Mouse (Mus musculus) embryo, embryonic 10 days (tissue): Measurements from ENCODE around the gene Arid3a.

Experiments used
- DNase-seq: peaks from one replicate; pipeline ENCODE4 v3.0.0-alpha.2; 2015; ENCODE audit warnings: low spot score

Arid3a gene

DNA sequence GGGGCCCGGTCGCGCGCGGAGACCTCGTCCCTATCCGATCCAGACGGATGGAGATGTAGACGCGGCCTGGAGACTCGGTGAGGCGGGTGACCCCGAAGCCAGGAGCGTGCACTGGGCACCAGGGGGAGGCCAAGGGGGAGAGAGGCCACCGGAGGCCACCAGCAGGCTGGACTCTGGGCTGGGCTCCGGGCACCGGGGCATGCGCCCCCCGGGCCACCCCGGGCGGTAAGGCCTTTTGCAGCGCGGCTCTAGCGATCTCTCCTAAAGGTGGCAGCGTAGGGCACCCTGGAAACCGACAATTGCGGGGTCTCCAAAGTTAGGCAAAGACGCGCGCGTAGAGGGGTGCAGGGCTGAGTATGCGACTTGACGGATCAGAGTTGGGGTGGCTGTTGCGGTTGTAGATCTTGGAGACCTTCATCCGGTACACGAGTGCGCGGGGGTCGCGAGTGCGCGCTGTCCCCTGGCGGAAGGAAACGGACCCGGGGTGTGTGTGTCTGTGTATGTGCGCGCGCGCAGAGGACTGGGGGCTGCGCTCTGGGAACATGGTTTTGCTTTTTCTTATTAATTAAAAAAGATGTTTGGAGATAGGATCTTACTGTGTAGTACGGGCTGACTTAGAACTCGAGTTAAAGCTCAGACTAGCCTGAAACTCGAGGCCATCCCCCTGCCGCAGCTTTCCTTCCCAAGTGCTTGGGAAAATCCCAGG is 634 bp downstream of the Arid3a start:
- peak; percentile 79 for DNase-seq

DNA sequence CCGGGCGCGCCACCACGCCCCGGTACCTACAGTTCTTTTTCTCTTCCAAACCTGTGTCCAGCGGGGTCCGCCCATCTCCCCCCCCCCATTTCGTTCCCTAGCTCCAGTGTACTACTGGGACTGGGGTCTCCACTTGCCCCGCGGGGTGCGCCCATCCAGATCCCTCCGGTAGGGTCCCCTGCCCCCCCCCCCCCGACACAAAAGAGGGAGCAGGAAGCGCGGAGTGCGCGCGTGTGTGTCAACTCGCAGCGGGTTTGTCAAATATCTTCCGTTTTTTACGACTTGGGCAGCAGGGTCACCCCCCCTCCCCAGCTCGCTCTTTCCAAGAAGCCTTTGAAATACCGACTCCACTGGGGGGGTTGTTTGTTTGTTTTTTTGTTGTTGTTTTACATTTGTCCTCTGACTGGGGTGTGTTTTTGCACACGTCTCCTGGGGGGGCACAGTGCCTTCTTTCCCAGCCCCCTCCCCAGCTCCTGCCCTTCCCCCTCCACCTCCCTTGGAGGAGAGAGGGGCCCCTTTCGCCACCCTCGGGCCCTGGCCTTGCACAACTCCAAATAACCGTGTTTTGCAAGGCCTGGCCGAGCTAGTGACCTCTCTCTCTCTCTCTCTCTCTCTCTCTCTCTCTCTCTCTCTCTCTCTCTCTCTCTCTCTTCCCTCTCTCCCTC is 1.3 kb downstream of the Arid3a start:
- peak; percentile 65 for DNase-seq

DNA sequence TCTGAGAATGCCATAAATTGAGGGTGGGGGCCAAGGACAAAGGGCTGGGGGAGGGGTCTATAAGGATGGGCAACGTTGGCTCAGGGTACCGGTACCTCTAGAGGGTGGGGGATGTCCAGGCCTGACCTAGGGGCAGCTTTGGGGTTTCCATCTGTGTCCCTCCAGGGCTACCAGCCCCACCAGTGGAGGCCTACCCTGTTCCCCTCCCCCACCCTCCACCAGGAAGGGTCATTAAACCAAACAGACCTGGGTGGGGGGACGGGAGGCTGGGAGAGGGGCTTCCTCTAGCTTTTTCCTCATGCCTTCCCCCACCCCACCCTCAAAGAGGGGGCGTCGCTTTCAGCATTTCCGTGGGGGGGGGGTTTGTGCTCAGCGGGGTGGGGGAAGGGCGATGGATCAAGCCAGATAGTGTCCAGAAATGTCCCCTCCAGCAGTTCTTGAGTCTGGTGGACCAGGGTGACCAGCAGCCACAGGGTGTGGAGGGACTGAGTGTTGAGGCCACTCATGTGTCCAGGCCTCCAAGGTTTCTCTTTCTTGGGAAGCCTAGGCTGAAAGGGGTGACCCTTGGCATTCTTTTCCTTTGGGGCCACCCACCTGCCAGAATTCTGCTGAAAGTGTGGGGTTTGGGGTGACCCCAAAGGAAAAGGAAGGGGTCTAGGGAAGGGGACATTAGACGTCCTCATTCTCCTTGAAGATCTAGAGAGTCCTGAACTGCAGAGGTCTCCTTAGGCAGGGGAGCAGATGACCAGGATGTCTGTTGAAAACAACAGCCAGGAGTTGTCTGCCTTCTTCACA is 2.3 kb downstream of the Arid3a start:
- peak; percentile 24 for DNase-seq

DNA sequence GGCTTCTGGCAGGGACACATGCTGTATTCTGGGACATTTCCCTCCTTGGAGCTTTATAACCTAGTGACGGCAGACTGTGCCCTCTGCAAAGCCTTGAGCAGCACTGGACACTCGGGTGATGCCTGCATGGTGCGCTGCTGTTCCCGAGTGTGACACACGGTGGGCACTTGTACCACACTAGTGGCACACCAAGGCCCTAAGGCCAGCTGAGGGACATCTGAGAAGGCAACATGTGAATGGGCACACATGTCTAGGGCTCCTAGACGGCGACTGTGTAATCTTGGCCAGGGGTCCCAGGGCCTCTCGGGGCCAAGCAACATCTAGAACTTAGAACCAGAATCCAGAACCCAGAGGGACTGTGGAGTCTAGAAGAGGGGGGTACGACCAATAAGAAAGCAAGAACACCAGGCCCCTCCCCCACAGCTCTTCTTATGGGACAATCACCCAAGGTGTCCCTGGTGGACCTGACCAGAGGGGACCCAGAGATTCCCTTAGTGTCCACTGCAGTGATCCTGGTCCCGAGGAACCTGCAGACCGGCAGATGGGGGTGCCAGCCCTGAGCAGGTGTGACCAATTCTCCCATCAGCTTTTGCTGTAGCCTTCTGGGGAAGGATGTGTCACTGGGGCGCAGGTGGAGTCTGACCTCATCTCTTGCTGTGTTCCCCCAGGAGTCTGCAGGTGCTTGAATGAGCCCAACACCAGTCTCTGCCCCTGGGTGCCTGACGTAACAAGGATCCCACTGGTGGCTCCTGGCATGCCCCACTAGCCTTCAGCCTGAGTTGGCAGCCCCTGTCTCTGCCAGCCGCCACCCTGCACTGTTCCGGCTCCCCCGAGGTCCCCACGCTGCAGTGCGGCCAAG is 3.4 kb downstream of the Arid3a start:
- no peak for DNase-seq

DNA sequence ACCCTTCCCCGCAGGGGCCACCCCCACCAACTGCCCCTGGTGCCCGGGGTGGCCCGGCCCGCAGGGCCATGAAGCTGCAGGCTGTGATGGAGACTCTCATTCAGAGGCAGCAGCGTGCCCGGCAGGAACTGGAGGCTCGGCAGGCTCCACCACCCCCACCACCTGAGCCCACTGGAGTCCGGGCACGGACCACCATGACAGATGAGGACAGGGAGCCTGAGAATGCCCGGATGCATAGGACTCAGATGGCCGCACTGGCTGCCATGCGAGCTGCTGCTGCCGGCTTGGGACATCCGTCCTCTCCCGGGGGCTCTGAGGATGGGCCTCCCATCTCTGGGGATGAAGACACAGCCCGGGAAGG is 4.0 kb downstream of the Arid3a start:
- DNase-seq = no peak

DNA sequence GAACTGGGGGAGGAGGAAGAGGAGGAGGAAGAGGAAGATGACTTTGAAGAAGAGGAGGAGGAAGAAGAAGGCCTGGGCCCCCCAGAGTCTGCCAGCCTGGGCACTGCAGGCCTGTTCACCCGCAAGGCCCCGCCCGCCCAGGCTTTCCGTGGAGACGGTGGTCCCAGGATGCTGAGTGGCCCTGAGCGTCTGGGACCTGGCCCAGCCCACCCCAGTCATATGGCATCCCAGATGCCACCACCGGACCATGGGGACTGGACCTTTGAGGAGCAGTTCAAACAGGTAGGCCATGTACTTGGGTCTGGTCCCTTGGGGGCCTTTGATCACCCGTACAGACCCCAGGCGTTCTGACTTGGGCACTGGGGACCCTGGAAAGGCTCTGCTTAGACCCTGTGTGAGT is 5.0 kb downstream of the Arid3a start:
- DNase-seq = no peak

DNA sequence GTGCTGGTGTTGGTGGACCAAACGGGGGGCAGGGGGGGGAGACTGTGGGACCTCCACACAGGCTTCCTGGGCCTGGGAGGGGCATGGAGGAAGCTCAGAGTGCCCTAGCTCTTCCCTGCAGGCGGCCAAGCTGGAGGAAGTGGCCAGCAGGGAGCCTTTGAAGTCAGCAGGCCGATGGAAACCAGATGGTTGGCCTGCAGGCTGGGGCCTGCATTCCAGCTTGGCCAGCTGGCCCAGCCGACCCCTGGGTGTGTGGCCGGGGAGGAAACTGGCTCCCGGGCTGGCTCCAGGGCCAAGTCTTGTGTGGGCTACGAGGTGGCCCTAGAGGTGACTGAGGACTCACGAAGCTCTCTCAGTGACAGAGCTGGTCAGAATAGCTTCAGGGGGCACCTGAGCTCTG is 5.9 kb downstream of the Arid3a start:
- DNase-seq = peak; percentile 83

DNA sequence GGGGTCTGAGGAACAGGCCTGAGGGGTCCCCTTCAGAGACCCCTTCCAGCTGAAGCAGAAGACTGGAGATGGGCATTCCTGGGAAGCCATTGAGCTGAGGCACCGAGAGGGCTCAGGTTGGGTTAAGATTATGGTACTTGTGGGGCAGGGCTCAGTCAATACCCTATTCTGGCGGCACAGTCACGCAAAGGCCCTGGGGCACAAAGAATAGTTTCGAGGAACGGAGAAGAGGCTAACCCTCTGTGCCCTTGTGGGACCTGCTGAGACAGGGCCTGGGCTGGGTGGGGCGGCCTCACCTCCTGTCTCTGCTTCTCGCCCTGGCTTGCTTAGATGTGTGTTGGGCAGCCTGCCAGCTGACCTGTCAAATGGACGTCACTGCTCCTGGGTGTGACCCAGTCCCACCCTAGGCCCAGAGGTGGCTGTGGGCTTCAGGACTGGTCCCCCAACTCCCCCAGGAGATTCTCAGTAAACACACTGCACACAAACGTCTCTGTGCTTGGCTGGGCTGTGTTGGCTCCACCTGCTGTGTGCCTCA is 6.4 kb downstream of the Arid3a start:
- no peak for DNase-seq

DNA sequence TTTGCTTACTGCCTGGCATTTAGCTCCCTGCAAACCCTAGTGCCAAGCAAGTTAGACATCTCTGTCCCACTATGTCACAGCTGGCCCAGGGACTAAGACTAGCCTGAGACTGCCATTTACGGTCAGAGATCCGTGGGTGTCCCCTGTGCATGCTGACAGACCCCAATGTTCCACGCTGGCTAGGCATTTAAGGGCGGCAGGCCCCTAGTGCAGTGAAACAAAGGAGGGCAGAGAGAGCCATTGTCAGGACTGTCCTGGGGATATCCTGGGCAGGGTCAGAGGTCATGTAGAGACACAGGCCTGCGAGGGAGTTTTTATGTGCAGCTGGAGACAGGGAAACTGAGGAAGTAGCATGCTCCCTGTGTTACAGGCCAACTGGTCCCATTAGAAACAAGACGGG is 7.0 kb downstream of the Arid3a start:
- DNase-seq = no peak

DNA sequence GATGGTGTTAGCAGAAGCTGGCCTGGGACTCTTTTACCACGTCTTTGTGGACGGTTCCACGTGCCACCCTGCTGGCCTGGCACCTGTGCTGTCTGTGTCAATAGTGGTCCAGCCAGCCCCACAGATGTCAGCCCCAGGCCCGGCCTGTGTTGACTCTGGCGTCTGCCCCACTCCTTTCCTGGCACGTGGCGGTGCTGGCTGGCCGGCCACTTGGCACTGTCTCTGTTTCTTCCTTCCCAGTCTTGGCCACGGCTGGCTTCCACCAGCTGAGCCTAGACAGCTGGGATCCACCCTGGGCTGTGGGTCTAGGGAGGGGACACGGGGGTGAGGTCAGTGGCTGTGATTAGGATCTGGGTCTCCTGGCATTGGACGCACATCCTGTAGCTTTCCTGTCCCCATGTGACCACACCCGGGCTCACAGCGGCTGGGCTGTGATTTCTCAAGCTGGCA is 7.5 kb downstream of the Arid3a start:
- no peak for DNase-seq

DNA sequence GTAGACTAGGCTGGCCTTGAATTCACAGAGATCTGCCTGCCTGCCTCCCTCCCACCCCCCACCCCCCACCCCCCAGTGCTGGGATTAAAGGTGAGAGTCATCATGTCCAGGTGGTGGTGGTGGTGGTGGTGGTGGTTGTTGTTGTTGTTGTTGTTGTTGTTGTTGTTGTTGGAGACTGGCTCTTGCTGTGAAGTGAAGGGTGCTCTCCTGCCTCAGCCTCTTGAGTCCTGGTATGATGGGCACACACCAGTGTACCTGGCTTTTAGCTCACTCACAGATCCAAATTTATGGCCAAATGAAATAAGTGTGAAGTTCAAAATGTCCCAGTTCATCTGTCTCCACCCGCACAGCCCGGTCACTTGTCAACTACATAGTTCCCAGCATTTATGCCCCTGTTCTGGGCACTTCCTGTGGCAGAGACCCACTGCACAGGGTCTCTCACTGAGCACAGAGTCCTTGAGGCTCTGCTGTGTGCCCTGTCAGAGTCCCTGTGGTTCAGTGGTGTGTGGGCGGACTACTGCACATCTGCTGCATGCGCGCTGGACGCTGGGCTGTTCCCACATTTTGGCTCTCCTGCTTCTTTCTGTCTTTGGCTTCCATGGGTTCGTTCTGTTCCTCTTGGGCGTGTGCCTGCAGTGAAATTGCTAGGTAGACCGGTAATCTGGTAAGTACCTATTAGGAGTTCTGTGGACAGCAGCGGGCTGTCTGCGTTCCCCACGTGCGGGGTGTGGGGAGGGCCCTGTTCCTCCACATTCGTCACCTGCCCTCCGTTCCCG is 8.1 kb downstream of the Arid3a start:
- DNase-seq = no peak

DNA sequence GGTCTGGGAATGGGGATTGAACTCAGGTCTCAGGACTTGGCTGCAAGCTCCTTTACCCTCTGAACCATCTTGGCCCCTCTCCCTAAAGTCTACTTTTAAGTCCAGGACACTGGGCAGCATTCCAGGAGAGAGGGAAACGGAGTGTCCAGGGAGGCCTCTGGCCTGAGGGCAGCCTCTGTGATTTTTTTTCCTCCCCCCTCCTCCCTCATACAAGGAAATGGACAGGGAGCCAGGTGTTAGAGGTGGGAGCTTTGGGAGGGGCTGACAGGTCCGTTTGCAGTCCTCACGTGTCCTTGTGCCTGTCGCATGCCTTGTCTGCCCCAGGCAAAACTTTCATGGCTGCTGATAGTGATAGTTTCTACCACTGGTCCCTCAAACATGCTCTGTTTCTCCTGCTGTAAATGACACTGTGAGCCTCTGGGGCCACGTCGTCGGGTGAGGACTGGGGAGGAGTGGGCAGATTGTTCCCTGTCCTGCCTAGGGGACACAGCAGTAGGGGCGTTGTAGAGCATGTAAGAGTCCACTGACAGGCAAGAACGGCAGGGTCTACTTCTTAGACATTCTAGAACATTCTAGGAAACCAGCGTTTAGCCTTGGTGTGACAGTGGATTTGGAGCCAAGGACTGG is 9.6 kb downstream of the Arid3a start:
- DNase-seq = no peak

DNA sequence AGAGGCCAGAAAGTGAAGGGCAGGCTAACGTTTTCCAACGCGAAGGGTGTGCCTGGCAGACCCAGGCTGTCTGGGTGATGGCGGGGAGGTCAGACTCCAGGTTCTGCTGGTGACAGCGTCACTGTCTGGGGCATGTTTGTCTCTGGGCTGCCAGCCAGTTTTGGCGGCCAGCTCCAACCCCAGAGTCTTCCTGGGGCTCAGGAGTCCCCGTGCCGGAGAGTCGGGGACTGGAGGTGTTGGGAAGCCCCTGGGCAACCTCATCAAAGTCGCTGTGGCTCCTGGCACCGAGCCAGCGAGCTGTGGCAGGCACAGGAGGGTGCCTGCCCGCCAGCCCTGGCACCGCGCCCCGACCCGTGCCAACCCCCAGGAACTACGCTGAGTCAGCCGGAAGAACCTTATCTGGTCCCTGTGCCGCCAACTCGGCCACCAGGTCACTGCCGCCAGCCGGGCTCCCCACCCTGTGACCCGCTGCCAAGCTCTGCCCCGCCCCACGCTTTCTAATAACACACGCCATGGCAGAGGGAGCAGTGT is 10.1 kb downstream of the Arid3a start:
- DNase-seq = no peak

DNA sequence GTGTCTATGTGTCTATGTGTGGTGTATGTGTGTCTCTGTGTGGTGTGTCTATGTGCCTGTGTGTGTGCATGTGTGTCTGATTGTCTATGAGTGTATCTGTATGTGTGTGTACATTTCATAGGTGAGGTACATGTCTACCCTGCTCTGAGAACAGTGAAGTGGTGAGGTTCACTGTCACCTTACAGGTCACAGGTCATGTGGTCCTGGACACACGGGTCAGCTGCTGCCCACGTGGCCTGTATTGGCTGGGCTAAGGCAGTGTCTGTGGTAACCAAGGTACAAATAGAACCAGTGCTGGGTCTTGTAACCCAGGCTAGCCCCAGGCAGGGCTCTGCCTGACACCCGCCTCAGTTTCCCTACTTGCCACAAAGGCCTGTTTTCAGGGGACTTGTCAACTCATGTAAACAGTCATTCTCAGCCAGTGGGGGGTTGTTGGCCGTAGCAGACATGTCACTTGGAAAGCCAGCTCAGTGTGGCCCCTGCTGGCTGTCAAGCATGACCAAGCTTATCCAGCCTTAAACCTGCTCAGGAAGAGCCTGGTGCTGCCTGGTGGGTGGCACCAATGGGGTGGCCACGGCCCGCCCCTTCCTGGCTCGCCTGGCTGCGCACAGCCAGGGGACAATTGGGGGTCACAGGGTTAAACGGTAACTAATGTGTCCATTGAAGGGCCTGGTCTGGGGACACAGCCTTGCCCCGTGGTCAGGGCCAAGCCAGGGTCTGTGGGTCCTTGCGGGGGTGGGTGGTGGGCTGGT is 11.1 kb downstream of the Arid3a start:
- peak; percentile 55 for DNase-seq

DNA sequence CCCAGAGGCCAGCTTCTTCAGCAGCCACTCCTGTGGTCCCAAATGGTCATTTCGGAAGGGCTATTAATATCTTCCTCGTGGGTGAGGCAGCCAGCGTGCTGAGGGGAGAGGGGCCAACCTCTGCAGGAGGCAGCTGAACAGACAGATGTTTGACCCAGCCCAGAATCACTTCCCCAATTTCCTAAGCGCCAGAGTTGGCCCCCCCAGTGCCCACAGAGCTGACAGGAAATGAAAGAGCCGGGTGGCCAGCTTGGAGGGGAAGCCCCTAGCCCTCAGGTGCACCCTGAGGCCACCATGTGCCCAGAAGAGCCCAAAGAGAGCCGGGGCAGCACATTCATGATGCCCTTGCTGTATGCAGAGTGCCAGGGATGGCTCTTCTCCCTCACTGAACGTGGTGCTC is 13.9 kb downstream of the Arid3a start:
- DNase-seq = no peak

DNA sequence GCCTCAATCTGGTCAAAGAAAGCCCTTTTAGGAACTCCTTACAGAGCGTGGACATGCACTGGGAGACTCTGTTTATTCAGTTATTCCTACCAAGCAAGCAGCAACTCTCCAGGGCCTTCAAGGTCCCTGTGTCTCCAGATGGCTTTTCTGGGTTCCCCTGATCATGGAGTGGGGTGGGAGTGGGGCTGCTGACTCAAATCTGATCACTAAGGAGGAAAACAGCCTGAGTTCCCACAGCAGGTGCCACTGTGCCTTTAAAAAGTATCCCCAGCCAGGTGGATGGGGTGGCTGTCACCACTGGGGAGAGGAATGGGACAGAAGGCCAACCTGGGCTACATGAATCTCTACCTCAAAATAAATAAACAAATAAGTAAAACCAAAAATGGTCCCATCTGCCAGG is 16.1 kb downstream of the Arid3a start:
- no peak for DNase-seq

DNA sequence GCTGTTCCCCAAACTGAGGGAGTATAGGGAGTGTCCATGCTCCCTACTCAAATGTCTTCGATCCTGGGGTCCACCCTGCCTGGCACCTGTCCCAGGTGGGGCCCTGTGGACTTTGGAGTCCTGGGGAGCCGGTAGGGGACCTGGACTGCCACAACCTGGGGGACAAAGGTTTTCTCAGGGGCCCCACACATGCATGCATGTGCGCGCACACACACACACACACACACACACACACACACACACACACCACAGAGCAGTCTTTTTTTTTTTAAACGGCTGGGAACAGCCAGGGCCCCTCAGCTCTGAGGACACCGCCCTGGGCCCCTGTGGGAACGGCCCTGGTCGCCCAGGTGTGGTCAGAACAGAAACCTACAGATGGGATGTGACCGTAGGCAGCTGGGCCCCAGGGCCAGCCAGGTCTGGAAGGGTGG is 16.6 kb downstream of the Arid3a start:
- no peak for DNase-seq

DNA sequence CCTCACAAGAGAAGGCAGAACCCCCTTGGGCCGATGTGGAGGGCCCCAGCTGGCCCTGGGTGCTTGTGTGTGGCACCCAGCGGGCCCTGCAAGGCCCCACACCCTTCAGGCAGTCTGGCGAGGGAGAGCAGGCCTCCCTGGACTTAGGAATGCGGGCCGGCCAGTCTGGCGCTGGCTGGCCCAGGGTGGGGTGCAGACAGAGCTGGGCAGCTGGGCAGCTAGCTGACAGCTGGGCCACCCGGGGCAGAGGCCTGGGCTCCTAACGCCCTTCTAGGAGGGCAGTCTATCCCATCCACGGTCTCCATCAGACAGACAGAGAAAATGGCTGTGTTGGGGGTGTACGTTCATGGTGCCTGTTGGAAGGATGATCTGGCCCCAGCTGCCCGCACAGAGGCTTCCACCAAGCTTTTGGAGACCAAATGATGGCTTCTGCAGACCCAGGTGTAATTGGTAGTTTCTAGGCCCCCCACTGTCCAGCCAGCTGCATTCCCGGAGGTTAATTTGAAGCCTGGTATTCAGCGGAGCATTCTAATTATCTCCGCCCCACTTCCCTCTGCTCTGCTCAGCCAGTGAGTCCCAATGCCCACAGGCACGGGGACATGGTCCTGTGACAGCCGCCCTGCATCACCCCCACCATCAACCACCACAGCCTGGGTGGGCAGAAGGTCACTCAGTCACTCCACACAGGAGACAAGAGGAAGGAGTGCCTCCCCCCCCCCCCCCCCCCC is 18.8 kb downstream of the Arid3a start:
- peak; percentile 77 for DNase-seq

DNA sequence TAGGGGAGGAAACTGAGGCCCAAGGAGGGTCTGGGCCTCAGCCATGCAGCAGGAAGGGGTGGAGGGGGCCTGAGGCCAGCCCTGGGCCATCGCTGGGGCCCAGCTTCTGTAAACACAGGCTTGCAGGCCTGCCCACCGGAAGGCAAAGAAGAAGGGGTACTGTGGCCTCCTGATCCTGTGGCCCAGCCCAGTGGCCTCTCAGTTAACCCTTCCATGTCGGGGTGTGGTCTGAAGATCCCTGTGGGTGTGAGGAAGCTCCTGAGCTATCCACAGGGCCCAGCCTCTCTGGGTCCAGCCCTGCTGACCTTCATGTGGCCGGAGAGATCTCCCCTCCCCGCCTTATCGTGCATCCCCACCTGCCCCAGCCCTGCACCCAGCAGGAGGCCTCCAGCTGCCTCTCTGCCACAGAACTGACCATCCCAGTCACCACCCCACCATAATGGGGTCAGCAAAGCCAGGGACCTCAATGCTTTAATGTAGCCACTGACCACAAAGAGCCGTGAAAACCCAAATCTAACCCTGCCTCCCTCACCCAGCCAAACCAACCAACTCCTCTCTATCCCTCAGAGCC is 20.0 kb downstream of the Arid3a start:
- DNase-seq = peak; percentile 82
